Mouse (Mus musculus) hindbrain, postnatal 0 days (tissue): ENCODE measurements around the gene Gm11084. TPM values are rescaled to one million over a fixed set of nuclear protein-coding genes. Genes with fewer than 3 reads are reported as not detected.

Experiments used
- ATAC-seq: fragments of 200-750 bp; cut with Nextera tagmentation; 2 replicates; pipeline ENCODE4 v1.8.0; 2017; ENCODE audit warnings: mild to moderate bottlenecking, moderate TSS enrichment, moderate library complexity
- DNase-seq: peaks from one replicate; pipeline ENCODE4 v3.0.0-alpha.2; 2015; ENCODE audit warnings: low spot score
- H3K27ac ChIP-seq: fragments of 300-500 bp; sonication (generic); 2 replicates; pipeline ENCODE4 v1.5.1; 2014; ENCODE audit warnings: mild to moderate bottlenecking
- H3K27me3 ChIP-seq: fragments of 300-500 bp; sonication (generic); 2 replicates; pipeline ENCODE4 v1.6.1; 2014; ENCODE audit warnings: low read length, mixed read lengths; ENCODE audit not compliant: insufficient read depth
- H3K36me3 ChIP-seq: fragments of 300-500 bp; sonication (generic); 2 replicates; pipeline ENCODE4 v1.6.1; 2014; ENCODE audit warnings: low read length, mixed read lengths; ENCODE audit not compliant: insufficient read depth
- H3K4me1 ChIP-seq: fragments of 300-500 bp; sonication (generic); 2 replicates; pipeline ENCODE4 v1.6.1; 2014; ENCODE audit warnings: antibody characterized with exemption, low read length, mixed read lengths; ENCODE audit not compliant: insufficient read depth
- H3K4me2 ChIP-seq: fragments of 300-500 bp; sonication (generic); 2 replicates; pipeline ENCODE4 v1.6.1; 2014; ENCODE audit warnings: low read depth, mild to moderate bottlenecking, low read length, moderate library complexity, mixed read lengths
- H3K4me3 ChIP-seq: fragments of 300-500 bp; sonication (generic); 2 replicates; pipeline ENCODE4 v1.5.1; 2014; ENCODE audit warnings: low read length
- H3K9ac ChIP-seq: fragments of 300-500 bp; sonication (generic); replicated peaks from 2 replicates; pipeline ENCODE4 v1.6.1; 2014; ENCODE audit warnings: mild to moderate bottlenecking, low read length, moderate library complexity, mixed read lengths
- H3K9me3 ChIP-seq: fragments of 300-500 bp; sonication (generic); 2 replicates; pipeline ENCODE4 v1.6.1; 2016; ENCODE audit warnings: low read length, mixed read lengths
- CTCF ChIP-seq: IDR thresholded peaks from 2 replicates; pipeline ENCODE4 v1.5.1; 2016; ENCODE audit warnings: antibody characterized with exemption, control low read depth, low read depth
- WGBS: fragments of 180-500 bp; shearing (Covaris S2); extraction: QIAGEN DNeasy Blood & Tissue Kit; methylation state at CpG from one replicate; pipeline ENCODE4 v1.1.7; 2014; 5-methylcytosine and 5-hydroxymethylcytosine counted together
- polyA plus RNA-seq: library from polyadenylated mRNA; unstranded; fragments of >200 nt; fragmentation: Nextera tagmentation; extraction: Ambion mirVana; gene quantifications from 2 replicates; pipeline ENCODE4 v1.2.1, GENCODE M21; 2015
- total RNA-seq: library from RNA; depleted of rRNA; stranded (reverse); fragments of >200 nt; gene quantifications from 2 replicates; pipeline ENCODE4 v1.2.3, GENCODE M21; 2014

Gm11084 gene
- total and polyA plus RNA-seq, 2 experiments from 2014 or later = not detected

DNA sequence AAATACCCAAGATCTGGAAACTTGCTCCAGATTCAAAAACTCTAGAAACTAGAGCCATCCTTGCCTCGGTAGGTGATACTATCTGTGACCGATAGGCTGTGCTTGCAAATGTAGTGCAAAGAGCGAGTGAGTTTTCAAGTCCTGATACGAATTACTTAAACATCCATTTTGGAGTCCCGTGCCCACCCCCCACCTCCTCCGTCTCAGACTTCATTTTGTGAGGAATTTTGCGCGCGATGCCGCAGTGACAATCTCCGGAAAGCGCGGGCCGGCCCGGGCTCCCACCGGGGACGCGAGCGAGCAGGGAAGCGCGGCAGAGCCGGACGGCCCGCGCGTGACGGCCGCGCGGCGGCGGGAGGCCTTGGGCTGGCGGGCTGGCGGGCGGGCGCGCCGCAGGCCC, 8.0 kb downstream of the Gm11084 start:
- peak; percentile 83 for DNase-seq
- WGBS = under 1% methylated on average over 32 of the region's 38 CpGs
- H3K4me3 ChIP-seq = peak overlapping the region; percentile 99
- H3K9ac ChIP-seq = peak overlapping the region; percentile 100
- peak overlapping the region; percentile 100 for H3K27ac ChIP-seq
- peaks cover 9% of the 10 kb centered on the region; the same call in 1 of the 2 replicates for H3K4me1 ChIP-seq
- no peaks in the 10 kb centered on the region for H3K9me3 ChIP-seq
- peak; percentile 69 for TF ChIP-seq CTCF
- peak; percentile 19 for ATAC-seq
- no peaks in the 10 kb centered on the region for H3K27me3 ChIP-seq
- peak overlapping the region; percentile 61 for H3K4me2 ChIP-seq
- H3K36me3 ChIP-seq = no peaks in the 10 kb centered on the region

DNA sequence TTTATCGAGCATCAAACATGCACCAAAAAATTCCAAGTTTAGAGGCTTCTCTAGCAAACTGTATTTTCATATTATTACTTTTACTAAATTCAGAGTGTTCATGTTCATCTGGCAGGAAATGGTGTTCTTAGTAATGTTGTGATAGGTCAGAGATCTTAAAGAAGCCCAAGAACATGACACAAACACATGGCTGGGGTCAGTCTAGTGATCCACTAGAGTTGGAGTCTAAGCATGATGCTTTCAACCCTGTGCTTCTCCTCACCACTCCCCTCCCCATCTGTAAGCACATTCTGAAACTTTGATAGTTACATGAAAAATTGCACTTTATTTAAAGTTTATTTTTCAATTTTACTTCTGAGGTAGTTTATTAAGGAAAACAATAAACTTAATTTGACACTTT, 9.2 kb downstream of the Gm11084 start:
- Histone ChIP-seq H3K27ac (no peak overlapping the region), H3K36me3 (no peaks in the 10 kb centered on the region), H3K4me3 (no peak overlapping the region; the same call in 1 of the 2 replicates), H3K4me2 (peak overlapping the region; percentile 35; the same call in 1 of the 2 replicates), H3K27me3 (no peaks in the 10 kb centered on the region), H3K9me3 (no peaks in the 10 kb centered on the region), H3K9ac (no peak overlapping the region), H3K4me1 (peaks cover 9% of the 10 kb centered on the region; the same call in 1 of the 2 replicates)
- TF ChIP-seq CTCF = no peak
- 69% methylated on average over 1 of the region's 1 CpGs for WGBS
- DNase-seq = no peak
- no peak for ATAC-seq

DNA sequence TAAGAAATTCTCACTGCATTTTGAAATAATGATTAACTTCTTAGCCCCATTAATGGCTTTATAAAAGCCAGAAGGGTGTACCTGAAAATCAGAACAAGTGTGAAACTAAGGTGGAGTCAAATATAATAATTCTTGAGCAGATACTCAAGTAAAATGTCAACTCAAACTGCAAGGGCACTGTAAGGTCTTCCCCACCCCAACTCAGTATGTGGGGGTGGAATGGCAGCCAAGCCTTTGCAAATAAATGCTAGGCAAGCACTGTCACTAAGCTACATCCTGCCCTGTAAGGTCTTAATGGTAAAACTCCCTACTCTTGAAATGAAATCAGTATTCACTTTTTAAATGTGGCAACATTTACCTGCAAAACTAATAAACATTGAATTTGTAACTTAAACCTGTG, 10.5 kb downstream of the Gm11084 start:
- no peak overlapping the region for H3K4me3 ChIP-seq
- peaks cover 9% of the 10 kb centered on the region; the same call in 1 of the 2 replicates for H3K4me1 ChIP-seq
- no peaks in the 10 kb centered on the region for H3K27me3 ChIP-seq
- no peak overlapping the region for H3K27ac ChIP-seq
- H3K4me2 ChIP-seq = 0 out of 2 replicates have a peak overlapping the region, but pooled peaks have one; percentile 21
- H3K9me3 ChIP-seq = no peaks in the 10 kb centered on the region
- no peak for ATAC-seq
- no peak for DNase-seq
- TF ChIP-seq CTCF = no peak
- H3K9ac ChIP-seq = no peak overlapping the region
- H3K36me3 ChIP-seq = peaks cover 3% of the 10 kb centered on the region; the same call in 1 of the 2 replicates

DNA sequence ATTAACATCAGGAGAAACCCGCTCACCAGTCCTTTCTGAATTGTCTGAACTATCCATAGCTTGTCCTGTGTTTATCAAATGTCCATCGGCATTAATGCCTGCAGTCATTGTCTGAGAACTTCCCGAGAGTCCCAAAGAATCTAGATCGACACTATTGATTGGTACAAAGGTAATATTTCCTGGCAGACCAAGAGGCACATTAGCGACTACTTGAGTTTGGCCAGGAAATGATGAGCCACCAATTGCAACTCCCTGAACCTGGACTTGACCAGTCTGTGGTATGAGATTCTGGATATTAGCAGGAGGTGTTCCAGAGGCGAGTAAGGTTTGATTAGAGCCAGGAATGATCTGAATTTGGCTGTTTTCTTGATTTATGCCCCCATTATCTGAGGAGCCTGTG, 15.7 kb downstream of the Gm11084 start:
- no peak overlapping the region for H3K4me2 ChIP-seq
- H3K9me3 ChIP-seq = no peaks in the 10 kb centered on the region
- ATAC-seq = no peak
- WGBS = 94% methylated on average over 6 of the region's 6 CpGs
- peaks cover 14% of the 10 kb centered on the region for H3K36me3 ChIP-seq
- no peak overlapping the region for H3K4me3 ChIP-seq
- no peak for TF ChIP-seq CTCF
- H3K27me3 ChIP-seq = no peaks in the 10 kb centered on the region
- peaks cover 5% of the 10 kb centered on the region; the same call in 1 of the 2 replicates for H3K4me1 ChIP-seq
- no peak for DNase-seq
- H3K27ac ChIP-seq = no peak overlapping the region
- H3K9ac ChIP-seq = no peak overlapping the region

DNA sequence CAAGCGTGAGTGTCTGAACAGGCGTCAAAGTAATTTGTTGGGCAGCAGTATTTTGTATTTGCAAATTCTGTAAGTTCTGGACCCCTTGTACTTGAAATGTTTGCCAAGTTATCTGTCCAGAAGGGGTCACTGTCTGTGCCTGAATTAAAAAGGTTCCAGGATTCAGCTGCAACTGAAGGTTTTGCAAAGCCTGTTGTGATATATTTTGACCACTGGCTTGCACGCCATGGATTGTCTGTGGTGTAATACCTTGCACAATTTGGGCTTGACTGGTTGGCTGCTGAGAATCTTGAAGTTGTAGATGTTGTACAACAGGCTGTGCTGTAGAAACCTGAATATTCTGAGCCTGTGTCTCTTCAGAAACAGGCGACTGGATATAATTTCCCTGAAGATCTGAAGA, 16.2 kb downstream of the Gm11084 start:
- no peaks in the 10 kb centered on the region; the same call in 1 of the 2 replicates for H3K4me1 ChIP-seq
- H3K36me3 ChIP-seq = peaks cover 14% of the 10 kb centered on the region
- 89% methylated on average over 4 of the region's 4 CpGs for WGBS
- no peak overlapping the region for H3K4me2 ChIP-seq
- no peak for ATAC-seq
- H3K4me3 ChIP-seq = no peak overlapping the region
- no peaks in the 10 kb centered on the region for H3K9me3 ChIP-seq
- H3K9ac ChIP-seq = no peak overlapping the region
- peak; percentile 42 for TF ChIP-seq CTCF
- H3K27ac ChIP-seq = no peak overlapping the region
- peak; percentile 17 for DNase-seq
- H3K27me3 ChIP-seq = no peaks in the 10 kb centered on the region

DNA sequence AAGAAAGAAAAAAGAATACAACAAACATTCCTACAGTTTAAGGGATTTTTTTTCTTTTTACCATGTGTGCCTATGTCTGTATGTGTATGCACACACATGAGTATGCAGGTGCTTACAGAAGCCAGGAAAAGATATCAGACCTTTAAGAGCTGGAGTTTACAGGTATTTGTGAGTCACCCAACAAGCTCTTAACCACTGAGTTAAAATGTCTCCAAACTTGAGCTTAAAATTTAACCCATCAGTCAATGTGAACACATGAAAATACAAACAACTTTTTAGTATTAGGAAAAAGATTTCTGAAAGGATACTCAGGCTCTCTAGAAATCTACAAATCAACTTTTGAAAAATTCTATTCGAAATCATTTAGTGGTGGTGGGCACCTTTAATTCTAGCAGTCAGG, 18.0 kb downstream of the Gm11084 start:
- Histone ChIP-seq H3K27ac (no peak overlapping the region), H3K4me2 (no peak overlapping the region), H3K9ac (no peak overlapping the region), H3K4me3 (no peak overlapping the region), H3K27me3 (no peaks in the 10 kb centered on the region), H3K9me3 (no peaks in the 10 kb centered on the region), H3K4me1 (no peaks in the 10 kb centered on the region), H3K36me3 (peaks cover 14% of the 10 kb centered on the region)
- TF ChIP-seq CTCF = no peak
- DNase-seq = no peak
- ATAC-seq = no peak
- WGBS = 93% methylated on average over 1 of the region's 1 CpGs

DNA sequence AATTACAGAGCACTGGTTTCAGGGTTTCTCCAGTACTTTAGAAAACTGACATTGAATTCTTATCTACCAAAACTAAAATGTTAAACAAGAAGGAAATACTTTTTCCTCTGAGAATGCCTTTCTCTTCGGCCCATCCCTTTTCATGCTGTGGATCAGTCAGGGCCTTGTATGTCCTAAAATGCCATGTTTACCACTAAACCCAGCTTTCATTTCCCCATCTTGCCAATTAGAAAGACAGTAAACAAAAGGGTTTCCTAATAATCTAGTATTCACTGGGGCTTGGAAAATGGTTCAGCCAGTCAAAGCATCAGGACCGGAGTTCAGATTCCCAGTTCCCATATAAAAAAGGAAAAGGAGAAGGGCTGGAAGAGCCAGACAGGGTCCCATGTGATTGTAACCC, 21.1 kb downstream of the Gm11084 start:
- Histone ChIP-seq H3K27me3 (no peaks in the 10 kb centered on the region), H3K36me3 (peaks cover 5% of the 10 kb centered on the region), H3K4me2 (no peak overlapping the region), H3K27ac (no peak overlapping the region), H3K4me1 (no peaks in the 10 kb centered on the region), H3K4me3 (no peak overlapping the region), H3K9ac (no peak overlapping the region), H3K9me3 (no peaks in the 10 kb centered on the region)
- DNase-seq (no peak), ATAC-seq (no peak)
- WGBS = 85% methylated on average over 2 of the region's 2 CpGs
- TF ChIP-seq CTCF = no peak
